Mouse (Mus musculus): ENCODE results near the gene Mansc1. TPM values are rescaled to one million over a fixed set of nuclear protein-coding genes. Genes with fewer than 3 reads are reported as not detected.
A peak's percentile ranks its signal among the peaks of the same experiment; 100 is the strongest.

The Mansc1 gene
- polyA plus RNA-seq, 1 experiment from 2014 or later, result 0.99 TPM

DNA sequence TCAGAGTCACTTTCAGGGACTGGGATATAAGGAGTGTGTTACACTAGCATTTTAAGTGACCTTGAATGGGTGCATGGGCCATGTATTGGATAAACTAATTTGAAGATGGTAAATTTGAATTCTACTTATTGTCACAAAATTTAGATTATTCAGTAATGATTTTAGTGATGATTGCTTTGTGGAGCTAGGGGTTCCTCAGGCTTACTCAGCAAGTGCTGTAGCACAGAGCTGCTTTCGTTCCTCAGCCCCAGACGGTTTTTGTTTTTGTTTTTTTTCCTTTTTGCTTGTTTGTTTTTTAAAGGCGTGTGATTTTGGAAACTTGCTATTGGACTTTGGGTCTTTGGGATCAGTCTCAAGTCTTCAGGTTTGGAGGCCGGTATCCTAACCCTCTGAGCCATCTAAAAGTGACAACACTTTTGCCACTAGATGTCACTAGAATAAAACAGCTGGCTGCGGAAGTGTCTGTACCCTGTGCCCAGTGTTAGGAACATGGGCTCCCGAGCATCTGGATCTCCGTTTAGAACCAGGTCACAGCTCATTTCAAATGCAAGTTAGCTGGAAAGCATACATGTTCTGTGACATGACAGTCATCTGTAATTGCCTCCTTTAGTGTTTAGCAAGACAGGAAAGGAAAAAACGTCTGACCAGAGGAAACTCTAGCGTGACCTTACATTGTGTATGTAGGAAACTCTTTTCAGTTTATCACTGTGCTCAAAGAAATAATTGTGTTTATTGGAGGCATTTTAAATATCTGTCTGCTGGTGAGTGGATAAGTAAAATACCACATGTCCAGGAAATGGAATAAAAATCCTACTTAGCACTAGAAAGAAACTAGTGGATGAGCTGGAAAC is 27.0 kb upstream of the Mansc1 start:
- Histone ChIP-seq H3K36me3 (no peaks in the 10 kb centered on the region), H3K4me3 (replicated peaks) (no peak overlapping the region), H3K9me3 (replicated peaks) (no peaks in the 10 kb centered on the region), H3K27ac (replicated peaks) (no peak overlapping the region), H3K9ac (replicated peaks) (no peak overlapping the region), H3K27me3 (replicated peaks) (no peaks in the 10 kb centered on the region), H3K4me1 (peaks cover 6% of the 10 kb centered on the region; the same call in 1 of the 2 replicates), H3K4me2 (peak overlapping the region; percentile 21)
- ATAC-seq (ENCODE audit: low FRiP score), result peak; percentile 93
- WGBS, result 19% methylated on average over 9 of the region's 9 CpGs

DNA sequence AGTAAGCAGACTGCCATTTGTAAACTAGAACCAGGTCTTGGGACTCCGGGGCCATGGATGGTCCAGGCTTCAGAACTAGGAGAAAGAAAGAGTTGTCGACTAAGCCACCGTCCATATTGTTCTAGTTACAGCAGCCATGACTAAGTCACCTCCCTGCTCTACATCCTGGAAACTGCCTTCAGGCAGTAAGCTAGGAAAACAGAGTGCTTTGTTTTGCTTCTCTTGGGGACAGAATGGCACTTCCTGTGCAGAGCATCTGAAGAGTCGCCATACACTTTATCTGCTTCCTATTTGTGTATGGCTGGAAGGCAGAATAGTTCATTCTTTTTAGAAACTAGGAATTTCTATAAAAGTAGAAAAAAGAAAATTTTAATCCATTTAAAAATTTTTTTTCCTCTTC is 24.2 kb upstream of the Mansc1 start:
- H3K9me3 ChIP-seq (replicated peaks), result no peaks in the 10 kb centered on the region
- no peak overlapping the region for H3K27ac ChIP-seq (replicated peaks)
- no peak for ATAC-seq (ENCODE audit: low FRiP score)
- no peak overlapping the region for H3K4me3 ChIP-seq (replicated peaks)
- no peak overlapping the region for H3K9ac ChIP-seq (replicated peaks)
- H3K4me2 ChIP-seq, result no peak overlapping the region
- no peaks in the 10 kb centered on the region for H3K36me3 ChIP-seq
- 79% methylated on average over 4 of the region's 4 CpGs for WGBS
- H3K27me3 ChIP-seq (replicated peaks), result no peaks in the 10 kb centered on the region
- peaks cover 2% of the 10 kb centered on the region; the same call in 1 of the 2 replicates for H3K4me1 ChIP-seq

- Histone ChIP-seq H3K9me3 (replicated peaks) (no peaks in the 10 kb centered on the region), H3K27me3 (replicated peaks) (no peaks in the 10 kb centered on the region), H3K36me3 (peaks cover 11% of the 10 kb centered on the region; the same call in 1 of the 2 replicates), H3K27ac (replicated peaks) (no peak overlapping the region), H3K9ac (replicated peaks) (no peak overlapping the region), H3K4me2 (no peak overlapping the region), H3K4me3 (replicated peaks) (no peak overlapping the region), H3K4me1 (0 out of 2 replicates have a peak, but pooled peaks cover 6% of the 10 kb centered on the region)
- WGBS, result 47% methylated on average over 5 of the region's 5 CpGs
- ATAC-seq (ENCODE audit: low FRiP score), result no peak
These were observed 16.1 kb upstream of the Mansc1 start for GRCm38 (mm10) chr6:134648356-134648755.

DNA sequence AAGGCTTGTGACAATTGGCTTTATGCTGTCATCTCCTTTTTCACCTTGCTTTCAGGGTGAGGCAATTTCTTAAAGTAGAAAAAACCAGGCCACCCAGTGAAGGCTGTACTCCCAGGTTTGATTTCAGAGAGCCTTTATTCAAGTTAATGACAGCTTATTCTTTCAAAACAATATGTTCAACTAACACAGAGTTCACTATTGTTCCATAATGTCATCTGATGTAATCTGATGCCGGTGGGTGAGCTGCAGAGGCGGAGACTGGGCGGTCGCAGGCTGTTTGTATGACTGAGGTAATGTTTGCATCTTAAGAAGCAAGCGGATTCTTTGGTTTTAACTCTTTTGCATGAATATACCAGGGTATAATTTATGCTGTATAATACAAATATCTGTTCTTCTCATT is 15.3 kb upstream of the Mansc1 start:
- H3K9me3 ChIP-seq (replicated peaks), result no peaks in the 10 kb centered on the region
- no peak for ATAC-seq (ENCODE audit: low FRiP score)
- no peaks in the 10 kb centered on the region for H3K27me3 ChIP-seq (replicated peaks)
- H3K4me2 ChIP-seq, result no peak overlapping the region
- H3K4me1 ChIP-seq, result 0 out of 2 replicates have a peak, but pooled peaks cover 6% of the 10 kb centered on the region
- 22% methylated on average over 5 of the region's 5 CpGs for WGBS
- H3K9ac ChIP-seq (replicated peaks), result no peak overlapping the region
- H3K4me3 ChIP-seq (replicated peaks), result no peak overlapping the region
- no peak overlapping the region for H3K27ac ChIP-seq (replicated peaks)
- peaks cover 11% of the 10 kb centered on the region; the same call in 1 of the 2 replicates for H3K36me3 ChIP-seq

DNA sequence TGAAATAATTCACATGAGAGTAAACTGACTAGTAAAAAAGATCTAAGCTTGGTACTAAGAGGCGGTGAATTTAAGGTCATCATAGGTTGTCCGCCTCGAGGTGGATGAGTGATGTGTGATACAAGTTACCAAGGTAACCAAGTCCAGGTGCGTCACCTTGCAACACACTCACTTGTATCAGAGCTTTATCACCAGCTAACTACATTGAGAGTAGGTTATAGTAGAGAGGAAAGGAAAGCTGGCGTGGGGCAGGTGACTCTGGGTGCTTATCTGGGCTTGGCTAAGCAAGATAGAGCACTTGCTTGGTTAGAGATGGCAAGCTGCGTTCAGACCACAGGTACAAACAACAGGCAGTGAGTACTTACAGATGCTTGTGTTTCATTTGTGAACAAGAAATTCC is 14.5 kb upstream of the Mansc1 start:
- 93% methylated on average over 6 of the region's 6 CpGs for WGBS
- ATAC-seq (ENCODE audit: low FRiP score), result no peak
- H3K9me3 ChIP-seq (replicated peaks), result no peaks in the 10 kb centered on the region

DNA sequence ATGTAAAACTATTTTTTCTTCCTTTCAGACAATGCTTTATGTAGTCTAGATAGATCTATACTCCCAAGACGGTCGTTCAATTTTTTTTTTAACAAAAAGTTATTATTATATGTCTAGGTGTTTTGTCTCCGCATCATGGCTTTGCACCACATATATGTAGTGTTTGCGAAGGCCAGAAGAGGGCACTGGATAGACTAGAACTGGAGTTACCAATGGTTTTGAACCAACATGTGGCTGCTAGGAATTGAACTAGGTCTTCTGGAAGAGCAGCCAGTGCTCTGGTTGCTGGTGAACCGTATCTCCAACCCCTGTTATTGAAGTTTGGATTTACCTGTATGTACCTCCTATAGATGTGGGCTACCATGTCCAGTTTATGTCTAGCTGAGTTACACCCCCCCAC is 11.0 kb upstream of the Mansc1 start:
- H3K9ac ChIP-seq (replicated peaks), result no peak overlapping the region
- WGBS, result 91% methylated on average over 5 of the region's 5 CpGs
- no peak overlapping the region for H3K27ac ChIP-seq (replicated peaks)
- peaks cover 11% of the 10 kb centered on the region; the same call in 1 of the 2 replicates for H3K36me3 ChIP-seq
- no peak overlapping the region for H3K4me3 ChIP-seq (replicated peaks)
- H3K4me2 ChIP-seq, result no peak overlapping the region
- H3K9me3 ChIP-seq (replicated peaks), result no peaks in the 10 kb centered on the region
- H3K4me1 ChIP-seq, result peaks cover 11% of the 10 kb centered on the region
- ATAC-seq (ENCODE audit: low FRiP score), result no peak
- H3K27me3 ChIP-seq (replicated peaks), result no peaks in the 10 kb centered on the region

More for the DNA sequence above, 14.5 kb upstream of the Mansc1 start:
- Histone ChIP-seq H3K4me2 (no peak overlapping the region), H3K36me3 (peaks cover 11% of the 10 kb centered on the region; the same call in 1 of the 2 replicates), H3K27me3 (replicated peaks) (no peaks in the 10 kb centered on the region), H3K4me1 (peaks cover 12% of the 10 kb centered on the region), H3K27ac (replicated peaks) (no peak overlapping the region), H3K4me3 (replicated peaks) (no peak overlapping the region), H3K9ac (replicated peaks) (no peak overlapping the region)

DNA sequence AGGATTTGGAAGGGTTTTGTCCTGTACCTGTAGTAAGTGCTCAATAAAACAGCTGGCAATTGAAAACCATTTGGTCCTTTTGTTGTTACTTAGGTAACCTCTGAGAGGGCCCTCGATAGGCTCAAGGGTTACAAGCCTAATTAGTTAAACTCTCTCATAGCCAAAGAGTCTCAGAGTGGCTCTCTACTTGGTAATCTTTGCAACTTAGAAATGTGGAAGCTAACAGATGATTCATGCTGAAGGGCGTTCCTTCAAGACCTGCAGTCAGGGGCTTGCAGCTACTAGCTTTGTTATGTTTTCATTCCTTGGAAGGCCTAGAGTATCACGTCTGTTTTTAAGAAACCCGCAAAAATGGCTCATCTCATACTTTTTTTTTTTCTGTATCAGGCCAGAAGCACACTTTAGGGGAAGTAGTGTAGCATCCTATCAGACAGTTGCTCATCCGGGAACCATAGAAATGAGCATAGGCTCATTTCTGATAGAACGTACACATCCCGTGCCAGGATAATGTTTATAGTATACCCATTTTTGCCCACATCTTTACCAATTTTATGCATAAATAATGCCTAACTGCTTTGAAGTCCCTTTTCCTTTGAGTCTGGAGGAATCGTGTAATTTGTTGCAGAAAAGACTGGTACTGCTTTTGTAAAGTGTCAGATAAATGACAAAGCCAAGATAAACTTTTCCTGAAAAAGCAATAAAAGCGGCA is 9.6 kb upstream of the Mansc1 start:
- no peak for ATAC-seq (ENCODE audit: low FRiP score)

GRCm38 (mm10) chr6:134640485-134641475 is 8.5 kb upstream of the Mansc1 start:
- 2% methylated on average over 64 of the region's 65 CpGs for WGBS
- Histone ChIP-seq H3K9me3 (replicated peaks) (no peaks in the 10 kb centered on the region), H3K27me3 (replicated peaks) (no peaks in the 10 kb centered on the region), H3K4me2 (peak overlapping the region; percentile 68), H3K4me3 (replicated peaks) (peak overlapping the region; percentile 77), H3K36me3 (0 out of 2 replicates have a peak, but pooled peaks cover 11% of the 10 kb centered on the region), H3K4me1 (peaks cover 11% of the 10 kb centered on the region), H3K27ac (replicated peaks) (peak overlapping the region; percentile 85), H3K9ac (replicated peaks) (peak overlapping the region; percentile 86)
- peak; percentile 99 for ATAC-seq (ENCODE audit: low FRiP score)

More for the DNA sequence above, 9.6 kb upstream of the Mansc1 start:
- Histone ChIP-seq H3K4me3 (replicated peaks) (peak overlapping the region; percentile 77), H3K27me3 (replicated peaks) (no peaks in the 10 kb centered on the region), H3K27ac (replicated peaks) (no peak overlapping the region), H3K4me1 (peaks cover 11% of the 10 kb centered on the region), H3K36me3 (peaks cover 11% of the 10 kb centered on the region; the same call in 1 of the 2 replicates), H3K9me3 (replicated peaks) (no peaks in the 10 kb centered on the region), H3K4me2 (peak overlapping the region; percentile 68), H3K9ac (replicated peaks) (peak overlapping the region; percentile 86; the same call in 1 of the 2 replicates)
- whole genome bisulfite sequencing, result 69% methylated on average over 9 of the region's 9 CpGs

- H3K9ac ChIP-seq (replicated peaks), result no peak overlapping the region
- H3K27ac ChIP-seq (replicated peaks), result no peak overlapping the region
- no peak for ATAC-seq (ENCODE audit: low FRiP score)
- 100% methylated on average over 1 of the region's 1 CpGs for WGBS
- H3K9me3 ChIP-seq (replicated peaks), result no peaks in the 10 kb centered on the region
- H3K4me2 ChIP-seq, result no peak overlapping the region
- H3K4me3 ChIP-seq (replicated peaks), result no peak overlapping the region
- no peaks in the 10 kb centered on the region for H3K27me3 ChIP-seq (replicated peaks)
- peaks cover 11% of the 10 kb centered on the region for H3K4me1 ChIP-seq
- 0 out of 2 replicates have a peak, but pooled peaks cover 4% of the 10 kb centered on the region for H3K36me3 ChIP-seq
These were observed 7.6 kb upstream of the Mansc1 start for GRCm38 (mm10) chr6:134639900-134640299.

DNA sequence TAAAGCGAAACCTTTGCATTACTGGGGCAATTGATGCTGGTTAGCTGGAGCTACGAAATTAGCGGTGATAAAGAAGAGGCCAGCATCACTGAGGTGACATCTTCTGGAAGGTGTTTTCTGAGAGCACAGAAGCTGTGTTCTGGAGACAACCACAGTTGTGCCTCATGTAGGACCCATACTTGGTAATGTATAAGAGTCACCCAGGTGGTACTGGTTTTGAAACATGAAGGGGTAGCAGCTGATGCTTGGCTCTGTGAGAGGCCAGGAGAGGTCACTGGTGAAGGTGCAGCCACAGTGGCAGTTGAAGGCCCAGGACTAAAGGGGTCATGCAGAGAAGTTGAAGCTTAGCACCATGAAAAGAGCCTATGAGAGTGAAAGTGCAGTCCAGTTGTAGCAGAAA is 6.9 kb upstream of the Mansc1 start, which contains the start of gene Borcs5:
Gene Borcs5, plus strand, starts transcription at position 301 of the 400 bp plus-strand sequence.
- 90% methylated on average over 3 of the region's 3 CpGs for WGBS
- no peaks in the 10 kb centered on the region for H3K36me3 ChIP-seq
- no peaks in the 10 kb centered on the region for H3K27me3 ChIP-seq (replicated peaks)
- H3K9me3 ChIP-seq (replicated peaks), result no peaks in the 10 kb centered on the region
- no peak within 1 kb of the TSS for H3K9ac ChIP-seq (replicated peaks)
- ATAC-seq (ENCODE audit: low FRiP score), result no peak
- H3K4me2 ChIP-seq, result no peak within 1 kb of the TSS; the same call in 1 of the 2 replicates
- H3K4me3 ChIP-seq (replicated peaks), result no peak within 1 kb of the TSS; the same call in 1 of the 2 replicates
- H3K4me1 ChIP-seq, result peaks cover 11% of the 10 kb centered on the region
- no peak within 1 kb of the TSS for H3K27ac ChIP-seq (replicated peaks)

DNA sequence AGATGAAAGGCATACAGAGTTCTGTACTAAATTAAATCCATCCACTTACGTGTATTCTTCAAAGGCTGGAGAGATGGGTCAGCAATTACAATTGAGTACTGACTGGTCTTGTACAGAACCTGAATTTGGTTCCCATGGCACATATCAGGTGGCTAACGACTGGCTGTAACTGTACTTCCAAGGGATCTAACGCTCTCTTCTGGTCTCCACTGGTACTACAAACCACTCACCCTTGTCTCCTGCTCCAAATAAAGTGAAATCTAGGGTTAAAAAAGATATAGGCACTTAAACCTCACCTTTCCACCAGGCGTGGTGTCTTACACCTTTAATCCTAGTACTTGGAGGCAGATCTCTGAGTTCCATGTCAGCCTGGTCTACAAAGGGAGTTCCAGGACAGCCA is 4.2 kb upstream of the Mansc1 start:
- no peak overlapping the region for H3K4me2 ChIP-seq
- H3K4me1 ChIP-seq, result peaks cover 12% of the 10 kb centered on the region
- ATAC-seq (ENCODE audit: low FRiP score), result no peak
- no peak overlapping the region for H3K9ac ChIP-seq (replicated peaks)
- peaks cover 22% of the 10 kb centered on the region; the same call in 1 of the 2 replicates for H3K27me3 ChIP-seq (replicated peaks)
- H3K4me3 ChIP-seq (replicated peaks), result no peak overlapping the region
- 64% methylated on average over 4 of the region's 4 CpGs for whole genome bisulfite sequencing
- no peaks in the 10 kb centered on the region for H3K36me3 ChIP-seq
- H3K9me3 ChIP-seq (replicated peaks), result no peaks in the 10 kb centered on the region
- no peak overlapping the region for H3K27ac ChIP-seq (replicated peaks)
